Mouse (Mus musculus) limb, embryonic 14.5 days (tissue): ENCODE measurements around the gene Med13l. TPM values are rescaled to one million over a fixed set of nuclear protein-coding genes. Genes with fewer than 3 reads are reported as not detected.

ENCODE experiments used
- ATAC-seq: fragments of 200-750 bp; cut with Nextera tagmentation; 2 replicates; pipeline ENCODE4 v1.8.0; 2017; ENCODE audit warnings: low read depth, moderate number of reproducible peaks, moderate TSS enrichment; ENCODE audit not compliant: low FRiP score
- DNase-seq: peaks from one replicate; pipeline ENCODE4 v3.0.0-alpha.2; 2015; ENCODE audit warnings: low spot score
- H3K27ac ChIP-seq: fragments of 300-500 bp; sonication (generic); replicated peaks from 2 replicates; pipeline ENCODE4 v1.5.1; 2014; ENCODE audit warnings: low read depth, mild to moderate bottlenecking, low read length, moderate library complexity, mixed read lengths
- H3K27me3 ChIP-seq: fragments of 300-500 bp; sonication (generic); 2 replicates; pipeline ENCODE4 v1.6.1; 2014; ENCODE audit warnings: low read length, mixed read lengths; ENCODE audit not compliant: control insufficient read depth, insufficient read depth
- H3K36me3 ChIP-seq: fragments of 300-500 bp; sonication (generic); 2 replicates; pipeline ENCODE4 v1.6.1; 2014; ENCODE audit warnings: mild to moderate bottlenecking, low read length, moderate library complexity, mixed read lengths; ENCODE audit not compliant: control insufficient read depth, insufficient read depth
- H3K4me1 ChIP-seq: fragments of 300-500 bp; sonication (generic); 2 replicates; pipeline ENCODE4 v1.6.1; 2014; ENCODE audit warnings: antibody characterized with exemption, low read length, mixed read lengths; ENCODE audit not compliant: control insufficient read depth, insufficient read depth
- H3K4me2 ChIP-seq: fragments of 300-500 bp; sonication (generic); replicated peaks from 2 replicates; pipeline ENCODE4 v1.6.1; 2014; ENCODE audit warnings: low read depth, mild to moderate bottlenecking, low read length, moderate library complexity; ENCODE audit not compliant: severe bottlenecking
- H3K4me3 ChIP-seq: fragments of 300-500 bp; sonication (generic); replicated peaks from 2 replicates; pipeline ENCODE4 v1.5.1; 2014; ENCODE audit warnings: low read length
- H3K9ac ChIP-seq: fragments of 300-500 bp; sonication (generic); 2 replicates; pipeline ENCODE4 v1.6.1; 2014; ENCODE audit warnings: mild to moderate bottlenecking, low read depth, low read length, moderate library complexity; ENCODE audit not compliant: severe bottlenecking
- H3K9me3 ChIP-seq: fragments of 300-500 bp; sonication (generic); 2 replicates; pipeline ENCODE4 v1.6.1; 2016; ENCODE audit warnings: low read length; ENCODE audit not compliant: control insufficient read depth
- POLR2A ChIP-seq: fragments of 200-500 bp; IDR thresholded peaks from 2 replicates; pipeline ENCODE4 v1.8.0; 2012; ENCODE audit warnings: inconsistent platforms, mild to moderate bottlenecking, moderate library complexity, borderline replicate concordance; ENCODE audit not compliant: insufficient read depth, insufficient read length; ENCODE audit errors: extremely low read depth
- WGBS: fragments of 180-500 bp; shearing (Covaris S2); extraction: QIAGEN DNeasy Blood & Tissue Kit; methylation state at CpG from one replicate; pipeline ENCODE4 v1.1.7; 2014; 5-methylcytosine and 5-hydroxymethylcytosine counted together
- polyA plus RNA-seq, 2 experiments: library from polyadenylated mRNA; depleted of rRNA in 1 of 2; stranded (reverse) in 1 of 2; unstranded in 1 of 2; fragments of >200 nt; fragmentation: Nextera tagmentation in 1 of 2; extraction: Ambion mirVana in 1 of 2; gene quantifications; 2 replicates each; pipeline versions ENCODE4 v1.2.1 to v1.2.3; 2012 to 2014

Gene Med13l
- polyA plus RNA-seq, 2 experiments = 17.8 to 19.8 TPM

DNA sequence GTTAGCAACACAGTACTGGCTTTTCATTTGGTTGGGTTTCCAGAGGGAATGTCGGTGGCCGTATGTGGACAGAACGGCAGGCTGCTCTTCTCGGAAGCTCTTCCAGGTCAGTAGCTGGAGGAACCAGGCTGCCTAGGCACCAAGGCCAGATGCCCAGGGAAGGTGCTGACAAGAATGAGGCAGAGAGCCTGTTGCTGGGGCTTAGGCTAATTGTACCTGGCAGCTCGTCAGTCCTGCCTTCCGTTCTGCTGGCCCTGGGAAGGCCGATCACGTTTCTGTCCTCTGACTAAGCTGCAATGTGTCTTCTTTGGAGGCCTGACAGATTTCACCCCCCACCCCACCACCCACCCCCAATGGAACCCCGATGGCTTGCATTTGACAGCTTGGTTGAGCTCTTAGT lies 251.9 kb downstream of the Med13l start:
- WGBS = 57% methylated on average over 9 of the region's 9 CpGs

DNA sequence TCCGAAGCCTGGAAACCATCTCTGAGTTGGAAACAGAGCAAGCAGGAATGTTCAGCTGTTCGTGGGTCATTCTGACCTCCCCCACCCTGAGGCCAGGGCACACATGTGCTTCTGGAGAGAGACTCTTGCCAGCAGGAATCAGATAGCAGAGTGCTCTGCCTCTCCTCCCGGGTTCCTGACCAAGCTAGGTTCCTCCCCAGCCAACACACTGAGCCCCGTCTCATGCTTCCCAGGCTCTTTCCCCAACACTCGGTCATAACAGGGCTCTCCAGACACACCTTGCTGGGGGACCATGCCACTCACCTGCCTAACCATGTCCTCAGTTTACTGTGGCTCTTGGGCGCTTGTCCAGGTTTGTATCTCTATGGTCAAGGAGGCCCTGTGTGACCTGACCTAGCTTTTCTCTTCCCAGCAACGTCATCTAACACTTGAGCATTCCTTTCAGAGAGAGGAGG lies 252.5 kb downstream of the Med13l start:
- no peak for TF ChIP-seq POLR2A
- Histone ChIP-seq H3K9ac (no peak overlapping the region), H3K4me3 (no peak overlapping the region), H3K27ac (no peak overlapping the region), H3K9me3 (no peaks in the 10 kb centered on the region), H3K4me1 (no peaks in the 10 kb centered on the region), H3K4me2 (no peak overlapping the region), H3K27me3 (no peaks in the 10 kb centered on the region), H3K36me3 (no peaks in the 10 kb centered on the region)
- 45% methylated on average over 7 of the region's 7 CpGs for WGBS
- ATAC-seq (no peak), DNase-seq (no peak)

More for the DNA sequence above, 251.9 kb downstream of the Med13l start:
- ATAC-seq (no peak), DNase-seq (no peak)
- H3K9me3 ChIP-seq = no peaks in the 10 kb centered on the region
- H3K27me3 ChIP-seq = no peaks in the 10 kb centered on the region
- no peak overlapping the region for H3K27ac ChIP-seq
- H3K4me3 ChIP-seq = no peak overlapping the region
- TF ChIP-seq POLR2A = no peak
- no peaks in the 10 kb centered on the region for H3K4me1 ChIP-seq
- no peak overlapping the region for H3K9ac ChIP-seq
- no peak overlapping the region for H3K4me2 ChIP-seq
- H3K36me3 ChIP-seq = no peaks in the 10 kb centered on the region

GRCm38 (mm10) chr5:118814052-118814451 lies 253.6 kb downstream of the Med13l start:
- H3K9ac ChIP-seq = no peak overlapping the region
- no peaks in the 10 kb centered on the region for H3K4me1 ChIP-seq
- no peak for DNase-seq
- H3K4me3 ChIP-seq = no peak overlapping the region
- H3K27me3 ChIP-seq = no peaks in the 10 kb centered on the region
- H3K9me3 ChIP-seq = no peaks in the 10 kb centered on the region
- no peak overlapping the region for H3K27ac ChIP-seq
- no peaks in the 10 kb centered on the region for H3K36me3 ChIP-seq
- TF ChIP-seq POLR2A = no peak
- ATAC-seq = no peak
- 52% methylated on average over 6 of the region's 6 CpGs for WGBS
- no peak overlapping the region for H3K4me2 ChIP-seq
